Mouse (Mus musculus): ENCODE measurements around the gene Dpp6.

- TF ChIP-seq EP300 (optimal IDR thresholded peaks at IDR 0.05) (no peak), CTCF (IDR thresholded peaks at IDR 0.05; ENCODE audit: low read depth) (peak; percentile 30; the same call in 1 of the 2 replicates)
These were observed 888.0 kb downstream of the Dpp6 start for GRCm38 (mm10) chr5:27705020-27705419.
